Mouse (Mus musculus) forebrain, embryonic 10.5 days (tissue): ENCODE data around the gene AB124611. TPM values are rescaled to one million over a fixed set of nuclear protein-coding genes. Genes with fewer than 3 reads are reported as not detected.

Experiments
- DNase-seq: peaks from one replicate; pipeline ENCODE4 v3.0.0-alpha.2; 2017; ENCODE audit warnings: low spot score; ENCODE audit errors: extremely low spot score
- H3K27ac ChIP-seq: fragments of 300-500 bp; sonication (generic); 2 replicates; pipeline ENCODE4 v1.5.1; 2016; ENCODE audit warnings: mild to moderate bottlenecking
- H3K27me3 ChIP-seq: fragments of 300-500 bp; sonication (generic); 2 replicates; pipeline ENCODE4 v1.6.1; 2016; ENCODE audit warnings: mild to moderate bottlenecking; ENCODE audit not compliant: poor library complexity, severe bottlenecking
- H3K36me3 ChIP-seq: fragments of 300-500 bp; sonication (generic); replicated peaks from 2 replicates; pipeline ENCODE4 v1.6.1; 2016; ENCODE audit warnings: mild to moderate bottlenecking, moderate library complexity
- H3K4me1 ChIP-seq: fragments of 300-500 bp; sonication (generic); 2 replicates; pipeline ENCODE4 v1.6.1; 2016
- H3K4me3 ChIP-seq: fragments of 300-500 bp; sonication (generic); 2 replicates; pipeline ENCODE4 v1.5.1; 2016; ENCODE audit warnings: mild to moderate bottlenecking, moderate library complexity
- H3K9me3 ChIP-seq: fragments of 300-500 bp; sonication (generic); 2 replicates; pipeline ENCODE4 v1.6.1; 2016; ENCODE audit warnings: mild to moderate bottlenecking, moderate library complexity
- WGBS: fragments of 180-500 bp; shearing (Covaris S2); methylation state at CpG from one replicate; pipeline ENCODE4 v1.1.7; 2016; 5-methylcytosine and 5-hydroxymethylcytosine counted together
- microRNA-seq: library from miRNA; unstranded; fragments of <30 nt; microRNA quantifications from one replicate; pipeline ENCODE4, GENCODE M21; 2017
- polyA plus RNA-seq: library from polyadenylated mRNA; unstranded; fragments of >200 nt; fragmentation: Nextera tagmentation; extraction: Ambion mirVana; gene quantifications from 2 replicates; pipeline ENCODE4 v1.2.1, GENCODE M21; 2016

Gene AB124611
- polyA plus RNA-seq, 1 experiment from 2014 or later: 5.1 TPM

- no peak overlapping the region for H3K4me3 ChIP-seq
- H3K27ac ChIP-seq: no peak overlapping the region
- no peaks in the 10 kb centered on the region for H3K9me3 ChIP-seq
- WGBS: 90% methylated on average over 2 of the region's 2 CpGs
- H3K36me3 ChIP-seq: peaks cover 39% of the 10 kb centered on the region
- no peak for DNase-seq
- peaks cover 37% of the 10 kb centered on the region for H3K4me1 ChIP-seq
- no peaks in the 10 kb centered on the region for H3K27me3 ChIP-seq
Observed at GRCm38 (mm10) chr9:21594838-21595237, 68.9 kb downstream of the AB124611 start.

Small RNA genes within 50 kb of the gene (microRNA-seq; reads per million reads assigned to microRNA genes)
- 4.2 reads per million, percentile 10 among the genes with 10 or more reads in this experiment for gene Mir199a-1

Other genes starting within 250 kb of the AB124611 start
- 18.3 and 18.8 TPM in 2 replicates for gene Kri1, start 238.2 kb upstream of the AB124611 start, polyA plus RNA-seq
- gene Cdkn2d, start 234.8 kb upstream of the AB124611 start, polyA plus RNA-seq: 40.4 and 42.9 TPM in 2 replicates
- gene Ap1m2, start 213.8 kb upstream of the AB124611 start, polyA plus RNA-seq: 6.3 and 8.5 TPM in 2 replicates
- gene Slc44a2, start 205.5 kb upstream of the AB124611 start, polyA plus RNA-seq: 62.6 and 71.5 TPM in 2 replicates
- gene Ilf3, start 158.3 kb upstream of the AB124611 start, polyA plus RNA-seq: 328 and 336 TPM in 2 replicates
- 71.7 and 74.0 TPM in 2 replicates for gene Qtrt1, start 114.3 kb upstream of the AB124611 start, polyA plus RNA-seq
- gene Dnm2, start 101.3 kb upstream of the AB124611 start, polyA plus RNA-seq: 65.9 and 66.3 TPM in 2 replicates
- 116 and 119 TPM in 2 replicates for gene Tmed1, start 15.9 kb upstream of the AB124611 start, polyA plus RNA-seq
- 58.3 and 59.8 TPM in 2 replicates for gene Carm1, start 20.7 kb downstream of the AB124611 start, polyA plus RNA-seq
- 31.4 and 32.3 TPM in 2 replicates for gene Timm29, start 66.5 kb downstream of the AB124611 start, polyA plus RNA-seq
- gene Yipf2, start 66.7 kb downstream of the AB124611 start, polyA plus RNA-seq: 19.0 and 20.4 TPM in 2 replicates
- gene Smarca4, start 90.0 kb downstream of the AB124611 start, polyA plus RNA-seq: 147 and 149 TPM in 2 replicates
- 58.5 and 60.0 TPM in 2 replicates for gene Ldlr, start 197.3 kb downstream of the AB124611 start, polyA plus RNA-seq
- 196 and 197 TPM in 2 replicates for gene Spc24, start 234.1 kb downstream of the AB124611 start, polyA plus RNA-seq